Mouse (Mus musculus) cerebellum, adult 2 months (tissue): ENCODE measurements around the gene Cryzl2.

Experiments used
- CTCF ChIP-seq: fragments of 200-500 bp; IDR thresholded peaks from 2 replicates; pipeline ENCODE4 v1.5.1; 2011; ENCODE audit warnings: low read depth, mild to moderate bottlenecking, control low read depth, low read length, moderate library complexity, borderline replicate concordance; ENCODE audit not compliant: insufficient read depth
- POLR2A ChIP-seq: fragments of 200-500 bp; IDR thresholded peaks from 2 replicates; pipeline ENCODE4 v1.6.1; 2011; ENCODE audit warnings: low read length, control low read depth, borderline replicate concordance; ENCODE audit not compliant: insufficient read depth

GRCm38 (mm10) chr1:157416628-157417027 is 41.7 kb upstream of the Cryzl2 start:
- TF ChIP-seq CTCF (no peak), POLR2A (no peak)
